Mouse (Mus musculus): ENCODE data around the gene Cpne5.
"Not testable (repeated sequence)": the region's sequence is repeated elsewhere in the genome, so short reads cannot be mapped to it uniquely, and the experiment has no call there.

Gene Cpne5

DNA sequence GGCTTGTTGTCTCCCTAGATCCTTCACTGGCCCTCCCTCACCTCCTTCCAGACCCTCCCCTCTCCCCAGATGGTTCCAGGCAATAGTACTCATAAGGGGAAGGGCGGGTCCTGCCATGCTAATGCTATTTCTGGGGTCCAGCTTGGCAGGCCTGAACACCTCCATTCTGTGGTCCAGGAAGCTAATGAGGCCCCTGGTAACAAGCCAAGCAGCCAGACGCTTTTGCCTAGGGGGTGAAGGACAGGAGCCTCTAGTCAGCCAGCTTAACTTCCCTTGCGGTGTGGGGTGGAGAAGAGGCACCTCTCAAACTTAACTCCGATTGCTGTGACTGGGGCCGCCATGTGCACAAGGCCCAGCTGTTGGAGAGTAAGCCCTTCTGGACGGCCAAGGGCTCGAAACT, 88.2 kb downstream of the Cpne5 start:
- in situ Hi-C loops (cut with MboI, MseI), result no loop called here

DNA sequence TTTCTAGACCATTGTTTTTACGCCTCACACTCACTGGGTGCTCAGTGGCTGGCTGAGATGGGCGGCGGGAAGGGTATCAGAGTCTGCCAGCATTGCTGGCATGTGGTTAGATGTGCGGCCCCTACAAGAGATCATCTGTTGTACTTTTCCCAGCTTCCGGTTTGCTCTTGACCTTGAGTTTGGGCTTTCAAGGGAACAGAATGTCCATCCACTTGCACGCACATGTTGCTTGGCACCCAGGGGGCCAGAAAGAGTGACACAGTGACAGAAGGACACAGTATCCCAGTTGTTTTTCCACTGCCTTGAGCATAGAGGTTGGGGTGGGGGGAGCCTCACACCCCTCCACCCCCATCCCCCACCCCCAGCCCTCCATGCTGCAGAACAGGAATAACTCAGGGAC, 90.2 kb downstream of the Cpne5 start:
- in situ Hi-C loops (cut with MboI, MseI), result no loop called here

- in situ Hi-C loops (cut with MboI, MseI), result no loop called here
These were observed 90.7 kb downstream of the Cpne5 start for GRCm38 (mm10) chr17:29147273-29147672.

GRCm38 (mm10) chr17:29145101-29145500, 92.9 kb downstream of the Cpne5 start:
- in situ Hi-C loops (cut with MboI, MseI), result no loop called here

- in situ Hi-C loops (cut with MboI, MseI), result no loop called here
These were observed 94.7 kb downstream of the Cpne5 start for GRCm38 (mm10) chr17:29143266-29143665.

DNA sequence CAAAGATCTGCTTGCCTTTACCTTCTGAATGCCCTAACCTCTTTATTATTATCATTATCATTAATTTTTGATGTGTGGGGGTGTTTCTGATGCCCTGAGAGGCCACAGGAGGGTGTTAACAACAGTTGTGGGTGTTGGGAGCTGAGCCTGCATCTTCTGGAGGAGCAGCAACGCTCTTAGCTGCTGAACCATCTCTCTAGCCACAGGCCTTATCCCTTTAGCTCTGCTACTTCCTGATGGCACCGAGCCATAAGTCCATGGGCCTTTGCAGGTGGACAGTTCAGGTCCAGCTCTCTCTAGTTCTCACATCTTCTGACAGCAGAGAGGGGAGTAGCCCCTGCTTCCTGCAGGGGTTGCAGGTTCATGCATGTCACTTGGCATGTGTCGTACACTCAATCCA, 96.4 kb downstream of the Cpne5 start:
- in situ Hi-C loops (cut with MboI, MseI), result no loop called here

DNA sequence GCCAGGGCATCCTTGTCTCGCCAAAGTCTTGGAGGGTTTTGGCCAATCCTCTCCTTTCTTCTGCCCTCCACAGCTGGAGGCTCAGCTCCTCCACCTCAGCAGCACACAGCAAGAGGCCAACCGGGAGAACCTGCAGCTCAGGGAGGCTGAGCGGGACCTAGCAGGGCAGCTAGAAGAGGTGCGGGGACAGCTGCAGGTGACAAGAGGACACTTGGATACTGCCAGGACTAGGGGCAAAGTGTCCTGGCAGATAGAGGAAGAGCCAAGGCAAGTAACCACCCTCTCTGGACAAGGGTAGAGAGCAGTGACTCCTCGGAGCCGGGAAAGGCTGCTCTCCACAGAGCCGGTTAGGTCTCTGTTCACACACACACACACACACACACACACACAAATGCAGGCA, 100.1 kb downstream of the Cpne5 start:
- in situ Hi-C loops (cut with MboI, MseI), result no loop called here

DNA sequence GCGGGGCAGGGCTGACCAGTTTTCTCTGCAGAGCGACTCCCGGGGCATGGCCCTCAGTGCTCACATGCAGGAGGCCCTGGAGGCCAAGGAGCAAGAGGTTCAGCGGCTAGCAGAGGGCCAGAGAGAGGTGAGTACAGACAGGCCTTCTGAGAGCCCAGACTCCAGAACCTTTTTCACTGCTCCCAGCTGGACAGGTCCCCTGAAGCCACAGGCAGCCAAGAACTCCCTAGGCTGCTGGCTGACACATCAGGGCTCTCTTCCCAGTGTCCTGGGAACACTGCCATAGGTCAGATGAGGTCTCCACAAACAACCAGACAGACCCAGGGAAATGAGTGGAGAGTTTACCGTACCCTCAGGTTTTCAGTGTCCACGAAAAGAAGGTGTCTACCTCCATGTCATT, 101.7 kb downstream of the Cpne5 start:
- in situ Hi-C loops (cut with MboI, MseI), result no loop called here

DNA sequence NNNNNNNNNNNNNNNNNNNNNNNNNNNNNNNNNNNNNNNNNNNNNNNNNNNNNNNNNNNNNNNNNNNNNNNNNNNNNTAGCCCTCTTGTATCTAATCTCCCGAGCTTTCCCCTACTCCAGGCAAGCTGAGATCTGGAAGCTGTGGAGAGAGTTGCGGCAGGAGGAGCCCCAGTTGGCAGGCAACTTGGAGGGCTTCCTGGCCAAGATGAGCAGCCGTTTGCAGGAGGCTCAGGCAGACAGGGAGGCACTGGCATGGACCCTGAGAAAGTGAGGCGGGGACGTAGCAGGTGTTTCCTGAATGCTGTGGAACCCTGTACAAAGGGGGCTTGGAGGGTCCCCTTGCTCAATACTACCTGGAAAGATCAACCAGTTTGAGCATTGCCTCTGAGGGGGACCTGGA, 102.9 kb downstream of the Cpne5 start:
- in situ Hi-C loops (cut with MboI, MseI), result no loop called here

DNA sequence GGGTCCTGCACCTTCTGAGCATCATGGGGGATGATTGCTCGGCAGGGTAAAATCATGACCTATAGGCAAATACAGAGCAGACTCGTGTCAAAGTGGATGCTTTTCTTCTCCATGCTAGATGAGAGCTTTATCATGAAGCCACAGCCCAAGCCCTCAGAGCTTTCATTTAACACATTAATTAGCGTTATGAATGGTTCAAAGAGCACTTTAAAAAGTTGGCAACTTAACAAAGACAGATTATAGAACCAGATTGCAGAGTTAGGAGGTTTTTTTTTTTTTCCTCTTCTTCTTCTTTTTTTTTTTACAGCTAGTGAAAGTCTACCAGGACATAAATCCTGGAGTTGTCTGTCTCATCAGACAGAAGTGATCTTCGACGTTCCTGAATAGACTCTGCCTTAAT, 108.6 kb downstream of the Cpne5 start:
- in situ Hi-C loops (cut with MboI, MseI), result no loop called here

- in situ Hi-C loops (cut with MboI, MseI), result no loop called here
These were observed 111.4 kb downstream of the Cpne5 start for GRCm38 (mm10) chr17:29126561-29126960.

DNA sequence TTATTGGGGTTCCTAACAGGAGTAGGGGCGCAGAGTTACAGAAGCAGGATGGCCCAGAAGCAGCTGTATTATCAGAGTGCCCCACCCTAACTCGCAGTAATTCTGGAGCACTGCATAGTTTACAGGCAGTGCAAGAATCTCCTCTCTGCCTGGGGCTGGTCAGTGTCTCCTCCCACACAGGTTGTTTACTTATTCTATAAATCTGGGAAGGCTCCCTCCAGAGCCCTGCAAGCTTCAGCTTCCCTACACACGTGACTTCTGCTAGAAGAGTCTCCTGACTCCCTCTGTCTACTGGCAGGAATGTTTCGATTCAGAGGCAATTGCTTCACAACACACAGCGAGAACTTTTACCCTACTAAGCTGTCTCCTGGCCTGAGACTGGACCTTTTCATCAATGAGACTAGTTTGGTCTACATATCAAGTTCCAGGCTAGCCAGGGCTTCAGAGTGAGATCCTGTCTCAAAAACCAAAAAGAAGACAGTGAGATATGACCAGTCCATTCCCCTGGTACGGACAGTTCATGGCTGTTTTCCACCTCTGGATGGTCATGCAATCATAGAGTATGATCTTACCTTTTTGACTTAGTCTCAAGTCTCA, 114.3 kb downstream of the Cpne5 start:
- in situ Hi-C loops (cut with MboI, MseI), result no loop called here

GRCm38 (mm10) chr17:29122817-29123216, 115.2 kb downstream of the Cpne5 start:
- in situ Hi-C loops (cut with MboI, MseI), result no loop called here

DNA sequence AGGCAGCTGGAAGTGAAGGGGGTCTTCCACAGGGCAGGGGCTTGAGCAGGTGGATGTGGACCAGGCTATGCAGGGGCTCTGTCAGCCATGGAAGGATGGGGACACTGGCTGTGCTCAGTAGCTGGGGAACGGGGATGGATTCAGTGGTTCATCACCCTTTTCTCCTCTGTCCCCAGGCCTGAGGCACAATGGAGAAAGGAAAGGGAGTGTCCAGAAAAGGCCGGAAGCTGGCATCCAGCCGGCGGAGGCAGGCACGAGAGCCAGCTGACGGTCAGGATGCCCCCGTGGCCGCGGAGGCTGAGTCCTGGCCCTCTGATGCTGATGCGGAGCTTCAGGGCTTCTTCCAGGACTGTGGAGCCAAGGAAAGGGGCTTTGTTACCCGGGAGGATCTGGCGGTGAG, 117.3 kb downstream of the Cpne5 start:
- in situ Hi-C loops (cut with MboI, MseI), result no loop called here

GRCm38 (mm10) chr17:29118057-29118456, 119.9 kb downstream of the Cpne5 start:
- in situ Hi-C loops (cut with MboI, MseI), result no loop called here

- in situ Hi-C loops (cut with MboI, MseI), result no loop called here
These were observed 120.8 kb downstream of the Cpne5 start for GRCm38 (mm10) chr17:29117006-29117648.

- in situ Hi-C loops (cut with MboI, MseI), result no loop called here
These were observed 121.9 kb downstream of the Cpne5 start for GRCm38 (mm10) chr17:29116023-29116422.

GRCm38 (mm10) chr17:29113591-29114352, 124.2 kb downstream of the Cpne5 start, which contains the start of gene Rab44:
TSS of gene Rab44 (plus strand) at chr17:29114145.
- in situ Hi-C loops (cut with MboI, MseI), result no loop called here

DNA sequence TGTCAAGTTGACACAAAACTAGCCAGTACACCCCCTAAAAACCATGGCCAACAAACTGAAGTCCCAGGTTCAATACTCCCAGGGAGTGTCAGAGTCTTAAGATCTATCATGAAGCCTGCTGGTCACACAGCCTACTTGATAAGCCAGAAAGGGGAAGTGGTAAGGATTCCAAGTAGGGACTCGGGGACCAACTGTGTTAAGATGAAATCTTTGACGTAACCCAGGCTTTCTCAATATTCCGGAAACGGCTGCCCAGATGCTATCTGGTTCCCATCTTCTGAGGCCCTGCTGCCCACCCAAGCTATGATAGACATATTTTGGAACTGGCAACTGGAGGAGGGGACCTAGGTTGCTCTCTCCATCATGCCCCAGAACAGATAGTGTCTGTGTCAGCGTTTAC, 126.6 kb downstream of the Cpne5 start:
- in situ Hi-C loops (cut with MboI, MseI), result no loop called here

- in situ Hi-C loops (cut with MboI, MseI), result not testable (repeated sequence)
These were observed 127.6 kb downstream of the Cpne5 start for GRCm38 (mm10) chr17:29110356-29110755.
